Mouse (Mus musculus) A20 (cell line): ENCODE data around the gene Inca1.

Source experiments
- DNase-seq: peaks from one replicate; pipeline ENCODE4 v3.0.0-alpha.2; 2011; ENCODE audit warnings: low read depth, low spot score

Gene Inca1

DNA sequence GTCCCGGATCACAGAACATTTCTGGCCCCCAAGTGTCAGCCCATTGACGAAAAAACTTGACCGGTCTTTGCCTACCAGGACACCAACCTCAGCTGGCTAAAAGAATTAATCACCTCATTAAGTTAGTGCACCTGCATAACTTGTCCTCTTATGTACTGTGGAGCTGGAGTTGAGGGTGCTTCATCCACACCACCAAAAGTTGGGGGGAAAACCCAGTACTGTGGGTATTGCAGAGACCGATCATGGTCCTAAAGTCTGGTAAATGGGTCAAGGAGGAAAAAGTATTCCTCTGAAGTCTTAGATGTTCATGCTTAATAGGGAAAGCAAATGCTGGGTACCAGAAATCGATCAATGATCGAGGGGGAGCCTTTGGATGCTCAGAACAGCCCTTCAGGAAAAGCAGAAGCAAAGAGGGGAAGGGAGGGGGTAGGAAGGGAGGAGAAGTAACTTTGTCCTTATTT, 47.0 kb downstream of the Inca1 start:
- DNase-seq: no peak

DNA sequence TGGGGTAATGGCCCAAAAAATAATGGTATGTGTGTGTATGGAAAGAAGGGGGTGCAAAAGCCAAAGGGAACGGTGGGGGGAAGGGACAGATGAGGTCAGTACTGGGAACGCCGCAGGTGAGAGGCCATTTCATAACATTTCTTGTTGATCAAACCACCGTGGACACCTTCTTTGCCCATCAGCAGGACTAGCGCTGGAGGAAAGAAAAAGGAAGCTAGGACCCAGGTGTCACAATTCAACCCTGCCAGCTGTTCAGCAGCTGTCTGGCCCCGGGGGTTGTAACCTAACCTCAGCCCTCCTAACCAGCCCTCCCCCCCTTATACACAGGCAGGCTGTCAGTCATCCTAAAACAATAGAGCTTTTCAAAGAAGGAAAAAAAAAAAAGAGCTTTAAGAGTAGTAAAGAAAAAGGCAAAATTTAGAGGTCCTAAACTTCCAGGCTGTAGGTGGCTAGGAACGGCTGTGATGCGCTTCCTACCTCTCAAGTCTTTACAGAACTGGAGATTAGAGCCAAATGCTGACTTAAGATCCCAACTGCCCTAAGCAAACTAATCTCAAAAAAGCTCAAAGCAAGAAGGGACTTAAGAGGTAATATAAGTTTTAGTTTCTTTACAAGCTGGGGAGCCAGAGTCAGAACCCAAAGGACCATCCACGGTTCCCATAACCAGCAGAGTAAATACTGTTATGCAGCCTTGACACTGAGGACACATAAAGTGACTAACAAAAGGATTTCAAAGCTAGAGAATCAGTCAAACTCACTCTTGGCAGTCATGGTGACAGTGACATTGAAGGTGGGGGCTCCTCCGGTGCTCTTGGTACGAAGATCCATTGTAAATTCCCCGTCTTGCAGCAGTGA, 47.7 kb downstream of the Inca1 start:
- peak; percentile 84 for DNase-seq

DNA sequence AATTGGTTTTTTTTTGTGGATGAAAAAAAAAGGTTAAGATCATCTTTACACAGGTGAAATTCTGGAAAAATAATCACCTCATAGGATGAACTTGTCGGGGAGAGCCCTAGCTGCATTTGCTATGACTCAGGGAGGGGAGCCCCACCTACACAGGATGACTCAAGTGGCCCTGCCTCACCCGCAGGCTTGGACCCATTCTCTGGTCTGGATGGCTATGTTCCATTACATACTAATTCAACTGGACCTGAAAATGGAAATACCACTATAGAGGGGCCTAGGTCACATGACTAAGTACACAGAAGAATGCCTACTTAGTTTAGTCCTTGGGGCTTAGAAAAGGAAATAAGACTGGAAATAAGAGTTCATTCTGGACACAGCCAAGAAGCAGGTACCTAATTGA, 48.6 kb downstream of the Inca1 start:
- peak; percentile 47 for DNase-seq

DNA sequence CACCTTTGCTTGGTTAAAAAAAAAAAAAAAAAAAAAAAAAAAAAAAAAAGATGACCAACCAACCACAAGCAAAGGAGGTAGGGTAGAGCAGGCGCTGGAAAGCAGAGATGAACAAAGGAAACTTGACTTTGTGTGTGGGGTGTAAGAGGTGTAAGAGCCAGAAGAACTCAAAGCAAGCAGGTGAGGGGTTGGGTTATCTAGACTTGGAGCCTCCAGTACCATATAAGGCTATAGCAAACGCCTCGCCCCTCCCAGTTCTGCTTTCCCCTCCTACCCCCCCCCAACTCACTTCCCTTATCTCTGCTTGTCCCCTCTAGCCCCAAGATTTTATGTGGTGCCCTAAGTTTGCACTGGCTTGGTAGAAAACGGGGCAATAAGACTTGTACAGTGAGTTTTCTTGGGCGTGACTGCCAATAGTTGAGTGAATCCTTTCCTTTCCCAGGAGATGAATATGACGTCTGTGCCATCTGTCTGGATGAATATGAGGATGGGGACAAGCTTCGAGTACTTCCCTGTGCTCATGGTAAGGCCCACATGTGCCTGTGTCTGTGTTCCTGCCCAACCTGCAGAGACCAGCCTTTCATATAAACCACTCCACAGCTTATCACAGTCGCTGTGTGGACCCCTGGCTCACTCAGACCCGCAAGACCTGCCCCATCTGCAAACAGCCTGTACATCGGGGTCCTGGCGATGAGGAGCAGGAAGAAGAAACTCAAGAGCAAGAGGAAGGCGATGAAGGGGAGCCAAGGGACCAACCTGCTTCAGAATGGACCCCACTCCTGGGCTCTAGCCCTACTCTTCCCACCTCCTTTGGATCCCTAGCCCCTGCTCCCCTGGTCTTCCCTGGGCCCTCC, 49.4 kb downstream of the Inca1 start:
- DNase-seq: peak; percentile 91

DNA sequence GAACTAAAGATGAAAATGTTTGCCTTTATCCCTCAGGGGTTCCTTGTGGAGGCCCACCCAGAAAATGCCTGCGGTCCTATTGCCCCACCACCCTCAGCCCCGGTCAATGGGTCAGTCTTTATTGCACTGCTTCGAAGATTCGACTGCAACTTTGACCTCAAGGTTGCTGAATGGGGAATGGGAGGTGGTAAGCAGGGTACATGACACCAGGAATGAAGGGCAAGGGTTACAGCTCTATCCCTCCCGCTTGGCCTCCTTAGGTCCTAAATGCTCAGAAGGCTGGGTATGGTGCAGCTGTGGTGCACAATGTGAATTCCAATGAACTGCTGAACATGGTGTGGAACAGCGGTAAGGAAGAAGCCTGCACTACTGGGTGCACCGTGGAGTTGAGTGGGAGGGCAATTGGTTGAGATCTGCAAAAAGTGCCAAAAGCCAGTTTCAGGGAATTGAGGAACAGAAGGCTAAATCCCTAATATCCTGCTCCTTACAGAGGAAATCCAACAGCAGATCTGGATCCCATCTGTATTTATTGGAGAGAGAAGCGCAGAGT, 50.7 kb downstream of the Inca1 start:
- DNase-seq: no peak

DNA sequence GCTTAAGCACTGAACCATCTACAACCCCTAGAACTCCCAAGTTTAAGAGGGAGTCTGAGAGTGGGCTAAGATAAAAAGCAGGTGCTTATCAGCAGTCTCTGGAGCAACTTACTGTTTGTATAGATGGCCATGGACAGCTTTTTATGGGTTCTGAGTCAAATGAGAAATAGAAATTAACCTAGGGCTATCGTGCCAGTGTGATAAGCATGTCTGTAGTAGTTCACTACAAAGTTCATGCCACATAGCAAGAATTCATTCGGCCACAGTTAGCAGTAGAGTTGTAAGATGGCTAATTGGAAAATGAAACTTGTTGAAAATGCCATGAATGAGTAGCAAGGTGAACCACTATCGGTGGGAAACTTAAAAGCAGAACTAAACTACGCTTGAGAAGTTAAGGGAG, 51.4 kb downstream of the Inca1 start:
- DNase-seq: peak; percentile 76

DNA sequence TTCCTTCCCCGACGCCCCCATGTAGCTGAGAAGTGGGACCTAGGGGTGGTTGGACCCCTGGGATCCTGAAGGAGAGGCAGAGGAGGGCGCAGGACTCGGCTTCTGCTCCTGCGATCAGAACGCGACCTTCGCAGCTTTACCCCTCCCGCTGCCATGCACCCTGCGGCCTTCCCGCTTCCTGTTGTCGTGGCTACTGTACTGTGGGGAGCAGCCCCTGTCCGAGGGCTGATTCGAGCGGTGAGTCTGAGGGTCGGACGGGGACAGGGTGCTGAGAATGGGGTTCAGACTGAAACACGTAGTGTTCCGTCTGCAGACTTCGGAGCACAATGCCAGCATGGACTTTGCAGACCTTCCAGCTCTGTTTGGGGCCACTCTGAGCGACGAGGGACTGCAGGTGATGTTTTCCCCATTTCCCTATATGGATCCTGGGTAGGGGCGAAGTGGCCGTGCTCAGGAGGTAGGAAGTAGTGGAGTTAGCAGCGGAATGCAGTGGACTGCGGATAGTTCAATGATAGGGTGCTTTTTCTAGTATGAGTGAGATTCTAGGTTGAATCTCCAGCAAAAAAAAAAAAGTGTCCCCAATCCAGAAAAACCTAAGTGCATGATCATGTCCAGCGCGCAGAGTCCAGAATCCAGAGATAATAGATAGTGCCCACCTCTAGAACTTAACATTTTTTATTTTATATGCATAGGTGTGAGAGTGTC, 52.1 kb downstream of the Inca1 start:
- no peak for DNase-seq

DNA sequence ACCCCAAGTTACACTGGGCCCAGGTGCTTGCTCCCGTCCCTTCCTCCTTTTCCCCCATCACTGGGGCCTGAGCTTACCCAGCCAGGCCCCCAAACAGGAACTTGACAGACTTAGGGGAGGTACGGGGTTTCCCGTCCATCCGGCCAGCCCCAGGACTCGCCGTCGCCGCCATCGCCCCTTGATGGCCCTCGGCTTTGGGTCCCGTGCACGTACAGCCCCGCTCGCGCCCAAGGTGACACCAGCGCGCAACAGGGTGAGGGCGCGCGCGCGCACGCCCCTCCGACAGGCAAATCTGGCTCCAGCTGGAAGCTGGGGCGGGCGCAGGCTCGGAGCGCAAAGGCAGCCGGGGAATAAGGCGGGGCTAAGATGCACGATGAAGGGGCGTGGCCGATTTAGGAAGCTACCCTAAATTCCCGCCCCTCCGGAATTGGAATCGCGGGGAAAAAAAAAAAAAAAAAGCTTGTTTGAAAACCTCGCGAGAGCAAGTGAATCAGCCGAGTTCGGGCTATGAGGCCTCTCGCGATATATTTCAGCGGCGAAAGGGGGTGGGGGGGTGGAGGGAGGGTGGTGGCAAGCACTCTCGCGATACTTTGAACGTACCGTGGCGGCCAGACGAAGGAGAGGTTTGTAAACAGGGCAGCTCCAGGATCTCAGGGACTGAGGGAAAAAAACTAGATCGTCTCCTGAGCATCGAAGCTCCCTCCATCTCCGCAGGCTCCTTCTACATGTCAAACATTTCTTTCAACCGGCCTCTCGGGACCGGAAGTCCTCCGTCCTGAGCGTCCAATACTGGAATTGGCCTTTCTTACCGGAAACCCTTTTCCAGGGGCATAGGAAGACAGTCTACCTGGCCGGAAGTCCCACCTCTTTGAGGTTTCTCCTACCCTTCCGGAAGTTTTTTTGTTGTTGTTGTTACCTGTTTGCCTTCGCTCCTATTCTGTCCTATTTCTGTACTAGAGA, 53.0 kb downstream of the Inca1 start, which contains the start of the genes Rnf167 and Slc25a11:
Gene Rnf167 (plus strand): TSS at position 545 of the 960 bp plus-strand sequence.
Gene Slc25a11 (minus strand): TSS at position 789 of the 960 bp plus-strand sequence.
- DNase-seq: peak; percentile 100

DNA sequence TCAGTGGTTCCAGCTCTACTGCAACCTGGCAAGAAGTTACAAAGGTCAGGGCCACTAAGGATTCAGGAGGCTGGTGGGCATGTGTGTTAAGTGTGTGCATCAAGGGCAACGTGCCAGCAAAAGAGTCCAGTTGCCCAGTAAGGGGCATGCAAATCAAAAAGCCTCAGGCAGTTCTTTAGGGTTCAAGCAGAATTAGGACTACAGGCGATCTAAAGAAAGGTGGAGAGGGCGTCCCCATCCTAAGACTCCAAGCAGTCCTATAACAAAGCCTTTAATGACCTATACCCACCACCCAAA, 53.7 kb downstream of the Inca1 start:
- no peak for DNase-seq

DNA sequence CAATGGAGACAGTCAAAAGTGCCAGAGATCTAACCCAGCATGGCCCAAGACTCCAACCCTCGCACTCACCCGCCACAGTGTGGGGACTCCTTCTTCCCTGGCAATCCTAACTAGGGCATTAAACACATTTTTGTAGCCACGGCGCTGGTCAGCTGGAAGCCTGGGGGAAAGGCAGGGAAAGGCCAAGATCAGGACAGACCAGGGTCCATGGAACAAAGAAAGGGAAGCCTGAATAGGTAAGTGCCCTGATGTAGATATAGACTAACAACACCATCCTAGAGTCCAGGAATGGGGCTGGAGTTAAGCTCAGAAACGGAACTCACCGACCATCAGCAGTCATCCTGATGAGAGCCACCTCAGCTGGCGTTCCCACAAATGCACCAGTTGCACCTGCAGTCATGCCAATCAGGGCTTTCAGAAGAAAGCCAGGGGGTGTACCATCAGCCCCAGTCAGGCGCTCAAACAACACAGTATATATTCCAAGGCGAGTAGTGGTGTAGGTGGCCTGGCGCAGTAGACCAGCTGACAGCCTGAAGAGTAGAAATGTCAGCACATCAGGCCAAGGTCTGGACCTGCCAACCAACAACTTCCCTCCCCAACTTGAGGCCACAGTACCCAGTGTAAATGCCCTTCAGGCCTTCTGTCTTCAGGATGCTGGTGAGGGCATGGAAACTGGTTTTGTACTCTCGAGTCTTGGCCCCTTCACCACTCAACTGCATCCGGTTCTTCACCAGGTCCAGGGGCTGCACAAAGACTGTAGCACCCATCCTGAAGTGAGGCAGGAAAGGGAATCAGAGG, 54.3 kb downstream of the Inca1 start:
- no peak for DNase-seq

DNA sequence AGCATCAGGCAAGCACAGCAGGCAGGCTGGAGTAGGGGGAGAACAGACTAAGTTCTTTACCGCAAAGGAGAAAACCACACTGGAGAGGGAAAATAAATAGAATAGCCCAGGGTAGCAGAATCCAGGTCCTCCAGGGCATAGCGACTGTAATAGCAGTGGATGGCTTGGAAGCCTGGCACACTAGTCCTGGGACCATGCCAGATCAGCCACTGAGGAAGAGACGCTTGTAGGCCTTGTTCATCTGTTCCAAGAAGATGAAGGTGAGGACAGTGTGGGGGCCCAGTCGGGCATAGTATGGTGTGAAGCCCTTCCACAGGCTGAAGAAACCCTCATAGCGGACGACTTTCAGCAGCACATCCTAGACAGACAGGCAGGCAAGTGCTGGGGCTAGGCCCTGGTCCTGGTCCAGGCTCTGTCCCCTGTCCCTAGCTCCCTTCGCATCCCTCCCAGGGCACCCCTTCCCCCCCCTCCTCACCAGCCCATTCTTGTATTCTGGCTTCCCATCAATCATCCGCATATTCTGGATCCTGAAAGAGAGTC, 55.3 kb downstream of the Inca1 start:
- DNase-seq: no peak

DNA sequence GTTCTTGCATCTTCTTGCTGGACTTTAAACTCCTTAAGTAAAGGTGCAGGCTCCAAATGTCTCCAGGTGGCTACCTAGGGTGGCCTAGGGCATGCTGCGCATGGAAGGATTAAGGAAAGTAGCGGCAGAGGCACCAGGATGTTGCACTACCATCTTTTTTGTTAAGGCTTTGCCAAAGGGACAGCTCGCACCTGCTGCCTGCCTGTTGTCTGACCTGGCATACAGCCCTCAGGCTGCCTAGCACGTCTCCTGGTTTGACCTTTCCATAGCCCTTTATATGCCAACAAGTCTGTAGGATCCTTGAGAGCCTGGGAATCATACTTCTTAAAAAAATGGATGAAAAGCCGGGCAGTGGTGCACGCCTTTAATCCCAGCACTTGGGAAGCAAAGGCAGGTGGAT, 56.9 kb downstream of the Inca1 start:
- no peak for DNase-seq

DNA sequence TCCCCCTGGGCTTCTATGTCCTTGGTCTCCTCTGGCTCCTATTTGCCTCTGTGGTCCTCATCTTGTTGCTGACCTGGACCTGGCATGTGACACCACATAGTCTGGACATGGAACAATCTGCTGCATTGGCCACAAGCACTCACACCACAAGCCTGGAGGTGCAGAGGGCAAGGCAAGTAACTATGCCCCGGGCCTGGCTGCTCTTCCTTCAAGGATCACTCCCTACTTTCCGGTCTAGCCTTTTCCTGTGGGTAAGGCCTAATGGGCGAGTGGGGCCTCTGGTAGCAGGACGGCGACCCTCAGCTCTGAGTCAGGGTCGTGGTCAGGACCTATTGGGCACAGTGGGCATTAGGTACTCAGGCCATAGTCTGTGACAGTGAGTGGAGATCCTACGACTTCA, 58.7 kb downstream of the Inca1 start:
- no peak for DNase-seq

DNA sequence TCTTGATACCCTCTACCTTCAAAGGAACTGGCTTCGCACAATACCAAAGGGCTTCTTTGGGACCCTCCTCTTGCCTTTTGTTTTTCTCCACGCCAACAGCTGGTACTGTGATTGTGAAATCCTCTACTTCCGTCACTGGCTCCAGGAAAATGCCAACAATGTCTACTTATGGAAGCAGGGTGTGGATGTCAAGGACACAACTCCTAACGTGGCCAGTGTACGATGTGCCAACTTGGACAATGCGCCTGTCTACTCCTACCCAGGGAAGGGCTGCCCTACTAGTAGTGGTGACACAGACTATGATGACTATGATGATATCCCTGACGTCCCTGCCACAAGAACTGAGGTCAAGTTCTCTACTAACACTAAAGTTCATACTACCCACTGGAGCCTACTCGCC, 60.0 kb downstream of the Inca1 start:
- DNase-seq: no peak

DNA sequence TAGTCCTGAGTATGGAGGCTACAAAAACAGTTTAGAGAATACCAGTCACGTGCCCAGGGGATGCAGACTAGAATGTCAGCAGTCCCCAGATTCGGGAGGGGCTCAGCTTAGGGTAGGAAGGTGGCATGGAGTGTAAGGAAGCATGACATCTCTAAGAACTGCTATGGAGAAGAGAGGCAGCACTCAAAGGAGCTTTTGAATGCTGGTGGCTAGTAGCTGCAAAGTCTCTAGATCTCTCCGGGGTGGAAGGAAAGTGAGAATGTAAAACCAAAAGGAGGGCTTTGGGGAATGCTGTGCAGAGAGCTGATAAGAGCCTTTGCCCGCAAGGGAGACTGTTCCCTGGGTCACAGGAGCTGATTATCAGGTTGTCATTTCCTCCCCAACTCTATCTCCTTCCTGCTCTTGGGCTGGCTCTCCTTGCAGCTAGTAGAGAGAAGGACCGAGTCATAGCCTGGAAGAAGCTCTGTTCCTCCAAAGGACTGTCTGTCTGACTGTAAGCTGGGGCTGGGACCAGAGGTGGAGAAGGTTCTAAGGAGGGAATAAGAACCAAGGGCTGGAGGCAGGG, 61.2 kb downstream of the Inca1 start, which contains the start of gene Gp1ba:
Gene Gp1ba (plus strand): TSS at position 409 of the 565 bp plus-strand sequence.
- DNase-seq: no peak
